Mouse (Mus musculus): ENCODE measurements around the gene Ngef.

DNA sequence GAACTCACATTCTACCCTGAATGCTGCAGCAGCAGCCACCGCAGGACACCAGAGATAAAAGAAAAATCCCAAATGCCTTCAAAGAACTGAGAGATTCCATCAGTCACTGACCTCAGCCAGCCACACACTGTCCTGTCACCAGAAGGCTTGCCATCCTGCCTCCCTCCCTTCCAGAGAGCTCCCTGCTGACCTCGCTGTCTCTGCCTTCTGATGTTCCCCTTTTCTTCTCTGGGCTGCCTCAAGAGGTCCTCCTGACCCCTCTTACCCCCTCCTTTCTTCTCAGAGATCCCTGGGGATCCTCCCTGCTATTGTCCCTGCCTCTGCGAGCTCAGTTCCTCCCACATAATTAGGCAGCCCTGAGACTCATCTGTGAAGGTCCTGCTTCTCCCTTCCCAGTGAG lies 7.2 kb upstream of the Ngef start:
- TF ChIP-seq POLR2A (IDR thresholded peaks at IDR 0.05; ENCODE audit: borderline replicate concordance, control insufficient read depth, low read depth, low read length) (no peak), CTCF (IDR thresholded peaks at IDR 0.05; ENCODE audit: control insufficient read depth, insufficient read depth, low read length) (no peak)
